Mouse (Mus musculus) heart, embryonic 11.5 days (tissue): ENCODE measurements around the gene Mycbp2. TPM values are rescaled to one million over a fixed set of nuclear protein-coding genes. Genes with fewer than 3 reads are reported as not detected.

Experiments
- ATAC-seq: fragments of 200-750 bp; cut with Nextera tagmentation; replicated peaks from 2 replicates; pipeline ENCODE4 v1.8.0; 2017; ENCODE audit warnings: moderate library complexity; ENCODE audit not compliant: insufficient number of reproducible peaks, low FRiP score, low TSS enrichment
- H3K27ac ChIP-seq: fragments of 300-500 bp; sonication (generic); 2 replicates; pipeline ENCODE4 v1.5.1; 2014; ENCODE audit warnings: mild to moderate bottlenecking, low read depth, low read length
- H3K27me3 ChIP-seq: fragments of 300-500 bp; sonication (generic); 2 replicates; pipeline ENCODE4 v1.6.1; 2014; ENCODE audit warnings: mild to moderate bottlenecking, low read length, mixed read lengths; ENCODE audit not compliant: control insufficient read depth, insufficient read depth
- H3K36me3 ChIP-seq: fragments of 300-500 bp; sonication (generic); 2 replicates; pipeline ENCODE4 v1.6.1; 2014; ENCODE audit warnings: mild to moderate bottlenecking, low read length, moderate library complexity, mixed read lengths; ENCODE audit not compliant: control insufficient read depth, insufficient read depth
- H3K4me1 ChIP-seq: fragments of 300-500 bp; sonication (generic); 2 replicates; pipeline ENCODE4 v1.6.1; 2014; ENCODE audit warnings: low read length; ENCODE audit not compliant: control insufficient read depth, insufficient read depth
- H3K4me2 ChIP-seq: fragments of 300-500 bp; sonication (generic); 2 replicates; pipeline ENCODE4 v1.6.1; 2014; ENCODE audit warnings: mild to moderate bottlenecking, moderate library complexity
- H3K4me3 ChIP-seq: fragments of 300-500 bp; sonication (generic); 2 replicates; pipeline ENCODE4 v1.5.1; 2014; ENCODE audit warnings: low read depth, low read length
- H3K9ac ChIP-seq: fragments of 300-500 bp; sonication (generic); 2 replicates; pipeline ENCODE4 v1.6.1; 2014; ENCODE audit warnings: mild to moderate bottlenecking, low read depth, low read length, moderate library complexity
- H3K9me3 ChIP-seq: fragments of 300-500 bp; sonication (generic); replicated peaks from 2 replicates; pipeline ENCODE4 v1.6.1; 2016; ENCODE audit warnings: low read length; ENCODE audit not compliant: control insufficient read depth
- WGBS: fragments of 180-500 bp; shearing (Covaris S2); extraction: QIAGEN DNeasy Blood & Tissue Kit; methylation state at CpG from one replicate; pipeline ENCODE4 v1.1.7; 2014; ENCODE audit not compliant: insufficient replicate concordance; 5-methylcytosine and 5-hydroxymethylcytosine counted together
- polyA plus RNA-seq: library from polyadenylated mRNA; unstranded; fragments of >200 nt; fragmentation: Nextera tagmentation; extraction: Ambion mirVana; gene quantifications from 2 replicates; pipeline ENCODE4 v1.2.1, GENCODE M21; 2014

Gene Mycbp2
- polyA plus RNA-seq, 1 experiment from 2014 or later, result 19.1 TPM

GRCm38 (mm10) chr14:103234770-103235169 lies 111.8 kb downstream of the Mycbp2 start:
- no peaks in the 10 kb centered on the region for H3K27me3 ChIP-seq
- no peak for ATAC-seq
- H3K9ac ChIP-seq, result no peak overlapping the region
- H3K27ac ChIP-seq, result no peak overlapping the region
- no peaks in the 10 kb centered on the region for H3K9me3 ChIP-seq
- H3K4me3 ChIP-seq, result no peak overlapping the region
- no peaks in the 10 kb centered on the region for H3K4me1 ChIP-seq
- H3K36me3 ChIP-seq, result no peaks in the 10 kb centered on the region; the same call in 1 of the 2 replicates
- 94% methylated on average over 6 of the region's 6 CpGs for WGBS
- no peak overlapping the region for H3K4me2 ChIP-seq

- Histone ChIP-seq H3K4me2 (no peak overlapping the region), H3K4me3 (no peak overlapping the region), H3K9me3 (no peaks in the 10 kb centered on the region), H3K9ac (no peak overlapping the region), H3K4me1 (no peaks in the 10 kb centered on the region), H3K27me3 (no peaks in the 10 kb centered on the region), H3K36me3 (no peaks in the 10 kb centered on the region; the same call in 1 of the 2 replicates), H3K27ac (no peak overlapping the region)
- no peak for ATAC-seq
- 74% methylated on average over 12 of the region's 12 CpGs for WGBS
These were observed 112.7 kb downstream of the Mycbp2 start for GRCm38 (mm10) chr14:103233640-103234593.

GRCm38 (mm10) chr14:103222356-103222755 lies 124.3 kb downstream of the Mycbp2 start:
- Histone ChIP-seq H3K9me3 (no peaks in the 10 kb centered on the region), H3K27me3 (no peaks in the 10 kb centered on the region), H3K4me1 (no peaks in the 10 kb centered on the region), H3K36me3 (peaks cover 6% of the 10 kb centered on the region; the same call in 1 of the 2 replicates), H3K4me2 (no peak overlapping the region), H3K9ac (no peak overlapping the region), H3K27ac (no peak overlapping the region), H3K4me3 (no peak overlapping the region)
- 81% methylated on average over 2 of the region's 2 CpGs for WGBS
- ATAC-seq, result no peak

GRCm38 (mm10) chr14:103221751-103222150 lies 124.9 kb downstream of the Mycbp2 start:
- ATAC-seq, result no peak
- H3K36me3 ChIP-seq, result peaks cover 6% of the 10 kb centered on the region; the same call in 1 of the 2 replicates
- H3K4me2 ChIP-seq, result no peak overlapping the region
- no peak overlapping the region for H3K9ac ChIP-seq
- H3K27me3 ChIP-seq, result no peaks in the 10 kb centered on the region
- no peak overlapping the region for H3K27ac ChIP-seq
- no peaks in the 10 kb centered on the region for H3K4me1 ChIP-seq
- WGBS, result 86% methylated on average over 3 of the region's 3 CpGs
- H3K4me3 ChIP-seq, result no peak overlapping the region
- no peaks in the 10 kb centered on the region for H3K9me3 ChIP-seq

- H3K36me3 ChIP-seq, result peaks cover 10% of the 10 kb centered on the region
- H3K4me3 ChIP-seq, result no peak overlapping the region
- H3K4me2 ChIP-seq, result no peak overlapping the region
- no peak for ATAC-seq
- 79% methylated on average over 3 of the region's 3 CpGs for WGBS
- H3K9me3 ChIP-seq, result no peaks in the 10 kb centered on the region
- H3K9ac ChIP-seq, result no peak overlapping the region
- H3K27ac ChIP-seq, result no peak overlapping the region
- no peaks in the 10 kb centered on the region for H3K4me1 ChIP-seq
- H3K27me3 ChIP-seq, result no peaks in the 10 kb centered on the region
These were observed 130.3 kb downstream of the Mycbp2 start for GRCm38 (mm10) chr14:103216331-103216730.

- H3K4me1 ChIP-seq, result no peaks in the 10 kb centered on the region
- H3K4me2 ChIP-seq, result no peak overlapping the region
- no peak overlapping the region for H3K9ac ChIP-seq
- no peaks in the 10 kb centered on the region for H3K9me3 ChIP-seq
- no peaks in the 10 kb centered on the region for H3K27me3 ChIP-seq
- no peak for ATAC-seq
- peaks cover 6% of the 10 kb centered on the region; the same call in 1 of the 2 replicates for H3K36me3 ChIP-seq
- WGBS, result 72% methylated on average over 3 of the region's 3 CpGs
- no peak overlapping the region for H3K27ac ChIP-seq
- H3K4me3 ChIP-seq, result no peak overlapping the region
These were observed 160.0 kb downstream of the Mycbp2 start for GRCm38 (mm10) chr14:103186658-103187057.

GRCm38 (mm10) chr14:103186076-103186475 lies 160.5 kb downstream of the Mycbp2 start:
- H3K27me3 ChIP-seq, result no peaks in the 10 kb centered on the region
- no peak for ATAC-seq
- 80% methylated on average over 4 of the region's 4 CpGs for WGBS
- H3K4me3 ChIP-seq, result no peak overlapping the region
- no peaks in the 10 kb centered on the region for H3K9me3 ChIP-seq
- H3K4me2 ChIP-seq, result no peak overlapping the region
- H3K9ac ChIP-seq, result no peak overlapping the region
- no peaks in the 10 kb centered on the region for H3K4me1 ChIP-seq
- peaks cover 6% of the 10 kb centered on the region; the same call in 1 of the 2 replicates for H3K36me3 ChIP-seq
- H3K27ac ChIP-seq, result no peak overlapping the region

GRCm38 (mm10) chr14:103180096-103180495 lies 166.5 kb downstream of the Mycbp2 start:
- Histone ChIP-seq H3K4me3 (no peak overlapping the region), H3K4me1 (no peaks in the 10 kb centered on the region), H3K4me2 (no peak overlapping the region), H3K9me3 (no peaks in the 10 kb centered on the region), H3K36me3 (0 out of 2 replicates have a peak, but pooled peaks cover 2% of the 10 kb centered on the region), H3K9ac (no peak overlapping the region), H3K27me3 (no peaks in the 10 kb centered on the region), H3K27ac (no peak overlapping the region)
- WGBS, result 87% methylated on average over 2 of the region's 2 CpGs
- no peak for ATAC-seq
